Mouse (Mus musculus) kidney, postnatal 0 days (tissue): ENCODE data around the gene Ephb3. TPM values are rescaled to one million over a fixed set of nuclear protein-coding genes. Genes with fewer than 3 reads are reported as not detected.

Source experiments
- ATAC-seq: fragments of 200-750 bp; cut with Nextera tagmentation; replicated peaks from 2 replicates; pipeline ENCODE4 v1.8.0; 2017; ENCODE audit warnings: low read depth, moderate number of reproducible peaks, moderate TSS enrichment, moderate library complexity; ENCODE audit not compliant: low FRiP score
- DNase-seq: peaks from one replicate; pipeline ENCODE4 v3.0.0-alpha.2; 2016; ENCODE audit warnings: low spot score
- H3K27ac ChIP-seq: fragments of 300-500 bp; sonication (generic); 2 replicates; pipeline ENCODE4 v1.5.1; 2014; ENCODE audit warnings: mild to moderate bottlenecking
- H3K27me3 ChIP-seq: fragments of 300-500 bp; sonication (generic); 2 replicates; pipeline ENCODE4 v1.6.1; 2014; ENCODE audit warnings: low read length, mixed read lengths; ENCODE audit not compliant: insufficient read depth
- H3K36me3 ChIP-seq: fragments of 300-500 bp; sonication (generic); 2 replicates; pipeline ENCODE4 v1.6.1; 2014; ENCODE audit warnings: low read length, mixed read lengths; ENCODE audit not compliant: insufficient read depth
- H3K4me1 ChIP-seq: fragments of 300-500 bp; sonication (generic); replicated peaks from 2 replicates; pipeline ENCODE4 v1.6.1; 2014; ENCODE audit warnings: antibody characterized with exemption, low read length, mixed read lengths; ENCODE audit not compliant: insufficient read depth
- H3K4me2 ChIP-seq: fragments of 300-500 bp; sonication (generic); 2 replicates; pipeline ENCODE4 v1.6.1; 2014; ENCODE audit warnings: mild to moderate bottlenecking, low read length, moderate library complexity, mixed read lengths
- H3K4me3 ChIP-seq: fragments of 300-500 bp; sonication (generic); replicated peaks from 2 replicates; pipeline ENCODE4 v1.5.1; 2014; ENCODE audit warnings: low read depth, low read length
- H3K9ac ChIP-seq: fragments of 300-500 bp; sonication (generic); 2 replicates; pipeline ENCODE4 v1.6.1; 2014; ENCODE audit warnings: low read depth, low read length
- H3K9me3 ChIP-seq: fragments of 300-500 bp; sonication (generic); replicated peaks from 2 replicates; pipeline ENCODE4 v1.6.1; 2016; ENCODE audit warnings: low read length, inconsistent platforms, mixed read lengths
- CTCF ChIP-seq: IDR thresholded peaks from 2 replicates; pipeline ENCODE4 v1.5.1; 2016; ENCODE audit warnings: antibody characterized with exemption, low read depth, mild to moderate bottlenecking, moderate library complexity
- WGBS: fragments of 180-500 bp; shearing (Covaris S2); extraction: QIAGEN DNeasy Blood & Tissue Kit; methylation state at CpG from one replicate; pipeline ENCODE4 v1.1.7; 2014; 5-methylcytosine and 5-hydroxymethylcytosine counted together
- polyA plus RNA-seq: library from polyadenylated mRNA; unstranded; fragments of >200 nt; fragmentation: Nextera tagmentation; extraction: Ambion mirVana; gene quantifications from 2 replicates; pipeline ENCODE4 v1.2.1, GENCODE M21; 2015

Ephb3 gene
- polyA plus RNA-seq, 1 experiment from 2014 or later = 12.2 TPM

DNA sequence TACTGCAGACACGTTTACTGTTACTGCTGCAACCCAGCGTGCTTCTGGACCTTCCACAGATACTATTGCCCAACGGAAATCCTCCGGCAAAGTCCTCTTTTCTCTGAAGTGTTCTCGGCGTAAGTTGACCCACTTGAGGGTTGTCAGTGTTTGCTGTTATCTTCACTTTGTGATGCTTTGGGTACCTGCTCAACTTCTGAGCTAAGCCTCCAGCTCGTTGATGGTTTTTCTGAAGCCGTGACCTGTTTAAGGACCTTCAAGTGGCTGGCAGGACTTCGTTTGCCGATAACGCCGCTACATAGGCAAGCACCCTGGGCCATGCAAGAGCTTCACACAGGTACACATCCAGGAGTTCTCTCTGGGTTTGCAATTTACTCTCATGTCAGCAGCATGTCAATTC, 10.4 kb upstream of the Ephb3 start:
- no peaks in the 10 kb centered on the region for H3K36me3 ChIP-seq
- no peak for TF ChIP-seq CTCF
- no peaks in the 10 kb centered on the region for H3K27me3 ChIP-seq
- DNase-seq (no peak), ATAC-seq (no peak)
- H3K4me2 ChIP-seq = no peak overlapping the region
- no peak overlapping the region for H3K9ac ChIP-seq
- WGBS = 86% methylated on average over 12 of the region's 12 CpGs
- H3K9me3 ChIP-seq = no peaks in the 10 kb centered on the region
- no peak overlapping the region for H3K4me3 ChIP-seq
- no peaks in the 10 kb centered on the region for H3K4me1 ChIP-seq
- no peak overlapping the region for H3K27ac ChIP-seq

GRCm38 (mm10) chr16:21195260-21195866, 9.2 kb upstream of the Ephb3 start:
- Histone ChIP-seq H3K4me3 (no peak overlapping the region), H3K9ac (no peak overlapping the region), H3K4me2 (no peak overlapping the region), H3K27ac (no peak overlapping the region), H3K4me1 (no peaks in the 10 kb centered on the region), H3K9me3 (no peaks in the 10 kb centered on the region), H3K27me3 (no peaks in the 10 kb centered on the region), H3K36me3 (no peaks in the 10 kb centered on the region)
- no peak for TF ChIP-seq CTCF
- DNase-seq (no peak), ATAC-seq (no peak)
- WGBS = 52% methylated on average over 8 of the region's 8 CpGs

DNA sequence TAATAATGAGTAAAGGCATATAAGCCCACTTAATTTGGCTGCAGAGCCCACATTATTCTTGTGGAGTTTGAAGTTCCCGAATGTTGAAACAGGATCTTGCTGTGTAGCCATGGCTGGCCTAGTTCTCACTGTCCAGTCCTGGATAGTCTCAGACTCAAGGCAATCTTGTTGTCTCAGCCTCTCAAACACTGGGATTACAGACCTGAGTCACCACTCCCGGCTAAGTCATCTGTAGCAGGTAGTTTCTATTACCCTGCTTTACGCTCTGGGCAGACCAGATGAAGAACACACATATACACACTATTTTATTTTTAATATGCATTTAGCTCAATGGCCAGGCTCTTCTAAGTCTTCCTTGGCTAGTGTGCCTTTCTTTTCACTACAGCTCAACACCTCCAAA, 8.0 kb upstream of the Ephb3 start:
- TF ChIP-seq CTCF = no peak
- Histone ChIP-seq H3K36me3 (no peaks in the 10 kb centered on the region), H3K9ac (no peak overlapping the region), H3K4me2 (no peak overlapping the region), H3K4me3 (no peak overlapping the region), H3K27ac (no peak overlapping the region), H3K4me1 (no peaks in the 10 kb centered on the region), H3K27me3 (no peaks in the 10 kb centered on the region), H3K9me3 (no peaks in the 10 kb centered on the region)
- ATAC-seq (no peak), DNase-seq (no peak)
- WGBS = 79% methylated on average over 3 of the region's 3 CpGs

DNA sequence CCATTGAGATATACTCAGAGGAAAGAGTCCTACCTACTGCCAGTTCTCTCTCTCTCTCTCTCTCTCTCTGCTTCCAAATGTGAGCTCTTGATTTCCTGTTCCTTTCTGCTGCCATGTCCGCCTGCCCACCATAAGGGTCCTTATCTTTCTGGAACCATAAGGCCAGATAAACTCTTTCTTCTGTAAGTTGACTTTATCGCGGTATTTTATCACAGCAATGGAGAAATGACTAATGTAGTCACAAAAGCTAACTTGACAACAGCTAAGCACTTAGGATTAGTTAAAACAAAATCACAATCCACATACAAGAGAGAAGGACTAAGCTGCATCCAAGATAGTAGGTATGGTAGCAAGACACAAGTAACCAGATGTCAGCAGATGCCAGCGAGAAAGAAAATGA, 7.0 kb upstream of the Ephb3 start:
- DNase-seq (no peak), ATAC-seq (no peak)
- H3K9ac ChIP-seq = no peak overlapping the region
- H3K36me3 ChIP-seq = no peaks in the 10 kb centered on the region
- no peak overlapping the region for H3K4me3 ChIP-seq
- no peaks in the 10 kb centered on the region for H3K4me1 ChIP-seq
- H3K27ac ChIP-seq = no peak overlapping the region
- 86% methylated on average over 4 of the region's 4 CpGs for WGBS
- no peaks in the 10 kb centered on the region for H3K27me3 ChIP-seq
- no peak overlapping the region for H3K4me2 ChIP-seq
- TF ChIP-seq CTCF = no peak
- H3K9me3 ChIP-seq = no peaks in the 10 kb centered on the region

DNA sequence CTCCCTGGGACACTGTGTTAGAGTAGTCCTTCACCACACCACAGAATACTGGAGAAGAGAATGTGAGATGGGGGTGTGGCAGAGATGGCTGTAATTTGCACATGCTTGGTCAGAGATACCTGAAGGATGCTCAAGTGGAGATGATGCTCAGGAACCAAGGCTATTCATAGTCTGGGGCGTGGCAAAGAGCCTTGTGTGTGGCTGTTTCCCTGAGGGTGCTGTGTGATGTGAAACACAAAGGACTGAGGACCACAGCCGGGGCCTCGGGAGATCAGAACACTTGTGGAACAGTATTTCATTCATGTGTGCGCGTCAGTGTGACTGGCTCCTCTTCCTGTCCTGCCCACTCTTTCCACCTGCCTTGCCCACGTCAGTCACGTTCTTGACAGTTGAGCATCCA, 6.5 kb upstream of the Ephb3 start:
- no peak overlapping the region for H3K4me2 ChIP-seq
- no peaks in the 10 kb centered on the region for H3K4me1 ChIP-seq
- no peak for ATAC-seq
- H3K9me3 ChIP-seq = no peaks in the 10 kb centered on the region
- no peak overlapping the region for H3K27ac ChIP-seq
- no peaks in the 10 kb centered on the region for H3K36me3 ChIP-seq
- WGBS = 84% methylated on average over 7 of the region's 7 CpGs
- TF ChIP-seq CTCF = no peak
- no peak overlapping the region for H3K9ac ChIP-seq
- no peak for DNase-seq
- H3K4me3 ChIP-seq = no peak overlapping the region
- no peaks in the 10 kb centered on the region for H3K27me3 ChIP-seq

DNA sequence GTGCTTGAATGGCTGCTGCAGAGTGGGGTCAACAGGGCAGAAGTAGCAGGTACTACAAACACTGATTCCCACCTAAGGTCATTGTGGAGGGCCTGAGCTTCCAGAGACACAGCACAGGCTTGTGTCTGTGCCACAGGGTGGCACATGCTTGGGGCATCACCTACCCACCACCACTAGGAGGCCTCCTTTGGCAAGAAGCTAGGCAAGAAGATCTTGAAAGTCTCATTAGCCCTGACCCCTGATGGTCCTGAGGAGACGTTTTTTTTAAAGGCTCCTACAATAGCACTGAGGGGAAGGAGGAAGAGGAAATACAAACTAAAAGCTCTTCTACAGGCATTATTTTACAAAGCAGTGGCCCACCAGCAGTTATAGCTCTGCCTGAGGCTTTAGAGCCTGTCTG, 6.0 kb upstream of the Ephb3 start:
- TF ChIP-seq CTCF = peak; percentile 65
- no peak overlapping the region for H3K27ac ChIP-seq
- ATAC-seq = no peak
- H3K9ac ChIP-seq = no peak overlapping the region
- no peak overlapping the region for H3K4me2 ChIP-seq
- H3K27me3 ChIP-seq = no peaks in the 10 kb centered on the region
- H3K4me1 ChIP-seq = no peaks in the 10 kb centered on the region
- H3K9me3 ChIP-seq = no peaks in the 10 kb centered on the region
- 0% methylated on average over 1 of the region's 1 CpGs for WGBS
- H3K36me3 ChIP-seq = no peaks in the 10 kb centered on the region
- no peak overlapping the region for H3K4me3 ChIP-seq
- DNase-seq = peak; percentile 36

- Histone ChIP-seq H3K36me3 (no peaks in the 10 kb centered on the region), H3K9ac (no peak overlapping the region), H3K4me2 (no peak overlapping the region), H3K27me3 (no peaks in the 10 kb centered on the region), H3K9me3 (no peaks in the 10 kb centered on the region), H3K4me1 (no peaks in the 10 kb centered on the region), H3K27ac (no peak overlapping the region), H3K4me3 (no peak overlapping the region)
- 80% methylated on average over 8 of the region's 8 CpGs for WGBS
- DNase-seq = no peak
- ATAC-seq = no peak
- no peak for TF ChIP-seq CTCF
Measured at GRCm38 (mm10) chr16:21199426-21199825, 5.1 kb upstream of the Ephb3 start.
